Mouse (Mus musculus) retina, postnatal 7 days (tissue): Measurements from ENCODE around the gene Klhl26.
A peak's percentile ranks its signal among the peaks of the same experiment; 100 is the strongest.

Experiments used
- DNase-seq: peaks from one replicate; pipeline ENCODE4 v3.0.0-alpha.2; 2012; ENCODE audit warnings: low read depth, low spot score

Klhl26 gene

DNA sequence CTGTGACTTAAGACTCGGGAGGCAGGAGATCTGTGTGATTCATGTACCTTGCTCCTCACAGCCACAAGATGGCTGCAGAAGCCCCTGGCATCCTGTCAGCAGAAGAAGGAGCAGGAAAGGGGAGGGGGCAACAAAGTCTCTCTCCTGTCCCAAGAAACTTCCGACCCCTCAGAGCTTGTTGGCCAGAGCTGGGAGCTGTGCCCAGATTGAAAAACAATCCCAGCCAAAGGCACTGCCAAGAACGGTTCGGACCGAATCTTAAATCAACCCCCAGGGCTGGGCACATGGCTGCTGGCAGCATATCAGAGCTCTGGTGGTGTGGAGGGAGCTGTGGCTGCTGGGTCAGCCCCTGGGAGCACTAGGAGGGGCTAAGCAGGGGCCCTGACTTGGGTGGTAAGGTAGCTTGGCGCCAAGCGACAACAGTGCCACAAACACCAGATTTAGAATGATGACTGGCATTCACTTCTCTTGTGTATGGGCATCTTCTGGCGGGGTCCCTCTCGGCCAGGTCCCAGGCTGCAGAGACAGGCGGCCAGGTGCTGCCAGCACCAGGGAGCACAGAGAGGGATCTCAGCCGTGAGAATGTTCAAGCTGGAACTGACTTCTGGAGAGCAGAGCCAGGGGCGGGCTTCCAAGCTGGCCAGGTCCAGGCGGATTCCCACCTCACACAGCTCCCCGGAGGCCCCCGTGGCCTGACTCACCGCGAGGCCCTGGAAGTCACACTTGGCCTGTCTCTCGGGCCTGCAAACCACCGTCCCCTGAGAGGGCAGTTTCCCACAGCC is 28.9 kb downstream of the Klhl26 start:
- DNase-seq = no peak

DNA sequence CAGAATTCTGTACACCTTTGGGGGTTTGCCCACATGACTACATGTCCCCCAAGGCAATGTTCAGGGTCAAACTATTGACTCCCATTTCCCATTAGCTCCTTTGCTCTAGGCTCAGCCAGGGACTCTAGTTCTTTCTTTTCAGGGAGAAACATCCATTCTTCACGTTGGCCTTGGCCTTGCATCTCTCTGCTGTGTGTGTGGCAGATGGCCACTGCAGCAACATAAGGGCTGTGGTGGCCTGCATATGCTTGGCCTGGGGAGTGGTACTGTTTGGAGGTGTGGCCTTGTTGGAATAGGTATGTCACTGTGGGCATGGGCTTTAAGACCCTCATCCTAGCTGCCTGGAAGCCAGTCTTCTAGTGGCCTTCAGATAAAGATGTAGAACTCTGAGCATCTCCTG is 30.8 kb downstream of the Klhl26 start:
- no peak for DNase-seq

DNA sequence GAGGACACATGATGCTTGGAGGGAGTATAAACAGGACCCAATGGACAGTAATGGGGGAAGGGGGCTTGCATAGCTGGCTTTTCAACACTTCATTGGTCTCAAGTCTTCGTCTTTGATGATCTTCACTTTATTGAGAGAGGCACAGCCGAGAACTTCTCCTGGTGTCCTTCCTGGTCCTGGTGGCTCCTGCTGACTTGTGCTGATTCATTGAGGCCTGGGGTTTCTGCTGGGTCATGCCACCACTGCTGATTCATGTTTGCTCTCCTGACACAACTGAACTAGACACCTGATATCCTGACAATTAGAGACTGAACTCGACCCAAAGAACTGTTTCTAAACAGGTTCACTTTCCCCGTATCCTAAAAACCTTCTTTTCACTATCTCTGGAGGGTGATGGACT is 33.4 kb downstream of the Klhl26 start:
- DNase-seq = no peak

DNA sequence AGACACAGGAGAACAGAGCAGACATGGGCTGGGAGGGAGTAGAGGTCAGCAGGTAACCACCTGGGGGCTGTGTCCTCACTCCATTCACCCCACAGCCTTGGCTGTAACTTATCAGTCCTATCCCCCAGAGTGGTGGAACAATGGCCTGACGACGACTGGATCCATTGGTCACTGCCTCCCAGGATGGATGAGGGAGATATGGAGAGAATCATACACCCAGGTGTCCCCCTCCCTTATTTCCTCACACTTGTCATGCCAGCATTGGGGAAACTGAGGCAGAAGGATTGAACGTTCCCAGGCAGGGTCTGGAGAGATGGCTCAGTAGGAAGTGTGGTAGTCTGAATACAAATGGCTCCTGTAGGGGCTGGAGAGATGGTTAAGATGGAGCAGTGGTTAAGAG is 35.2 kb downstream of the Klhl26 start:
- DNase-seq = no peak

DNA sequence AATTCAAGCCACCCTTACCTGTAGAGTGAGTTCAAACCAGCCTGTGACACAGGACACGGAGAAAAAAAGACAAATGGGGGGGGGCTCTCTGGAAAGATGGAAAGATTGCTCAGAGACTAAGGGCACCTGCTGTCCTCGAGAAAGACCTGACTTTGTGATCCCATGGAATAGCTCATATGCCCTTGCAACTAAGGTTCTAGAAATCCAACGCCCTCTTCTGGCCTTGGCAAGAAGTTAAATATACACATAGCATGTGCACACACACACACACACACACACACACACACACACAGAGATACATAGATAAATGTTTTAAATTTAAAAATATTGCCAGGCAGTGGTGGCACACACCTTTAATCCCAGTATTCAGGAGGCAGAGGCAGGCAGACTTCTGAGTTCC is 36.5 kb downstream of the Klhl26 start:
- DNase-seq = no peak

DNA sequence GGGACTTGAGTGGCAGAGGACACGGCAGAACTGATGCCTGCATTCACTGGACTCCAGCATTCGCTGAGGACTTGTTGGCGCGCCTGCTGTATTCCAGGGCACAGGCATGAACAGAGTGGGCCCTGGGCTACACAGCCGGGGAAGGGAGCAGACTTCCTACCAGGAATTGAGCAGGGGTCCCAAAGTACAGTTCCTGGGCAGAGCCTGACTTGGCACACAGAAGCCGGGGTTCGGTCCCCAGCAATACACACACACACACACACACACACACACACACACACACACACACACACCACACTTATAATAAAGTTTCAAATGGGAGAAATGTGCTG is 37.0 kb downstream of the Klhl26 start:
- no peak for DNase-seq

DNA sequence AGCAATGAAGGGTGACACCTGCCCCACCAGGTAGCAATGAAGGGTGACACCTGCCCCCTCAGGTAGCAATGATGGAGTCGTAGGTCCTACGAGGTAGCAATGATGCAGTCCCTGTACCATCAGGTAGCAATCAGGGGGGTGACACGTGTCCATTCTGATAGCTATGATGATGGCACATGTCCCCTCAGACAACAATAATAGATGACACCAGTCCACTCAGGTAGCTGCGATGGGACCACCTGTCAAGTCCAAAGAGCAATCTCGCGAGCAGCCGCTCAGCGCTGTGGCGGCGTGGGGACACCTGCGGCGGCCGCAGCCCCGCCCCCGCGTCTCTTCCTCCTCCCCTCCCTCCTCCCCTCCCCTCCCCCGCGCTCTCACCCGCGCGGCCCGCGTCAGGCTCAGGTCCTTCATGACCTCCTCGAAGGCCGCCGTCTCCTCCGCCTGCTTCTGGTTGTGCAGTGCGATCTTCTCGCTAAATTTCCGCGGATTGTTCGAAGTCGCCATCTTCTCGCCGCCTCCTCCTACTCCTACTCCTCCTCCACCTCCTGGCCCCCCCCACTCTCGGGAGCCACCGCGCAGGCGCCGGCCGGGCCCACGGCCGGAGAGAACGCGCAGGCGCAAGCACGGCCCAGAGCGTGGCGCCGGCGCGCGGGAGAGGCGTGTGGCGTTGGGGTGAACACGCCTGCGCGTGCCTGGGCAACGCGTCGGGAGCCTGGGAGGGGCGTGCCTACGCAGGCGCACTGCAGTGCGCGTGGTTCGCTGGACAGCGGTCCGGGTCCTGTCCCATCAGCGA is 37.5 kb downstream of the Klhl26 start, which contains the start of gene Crtc1:
Gene Crtc1, minus strand, starts transcription at position 525 of the 793 bp plus-strand sequence.
- peak; percentile 96 for DNase-seq

DNA sequence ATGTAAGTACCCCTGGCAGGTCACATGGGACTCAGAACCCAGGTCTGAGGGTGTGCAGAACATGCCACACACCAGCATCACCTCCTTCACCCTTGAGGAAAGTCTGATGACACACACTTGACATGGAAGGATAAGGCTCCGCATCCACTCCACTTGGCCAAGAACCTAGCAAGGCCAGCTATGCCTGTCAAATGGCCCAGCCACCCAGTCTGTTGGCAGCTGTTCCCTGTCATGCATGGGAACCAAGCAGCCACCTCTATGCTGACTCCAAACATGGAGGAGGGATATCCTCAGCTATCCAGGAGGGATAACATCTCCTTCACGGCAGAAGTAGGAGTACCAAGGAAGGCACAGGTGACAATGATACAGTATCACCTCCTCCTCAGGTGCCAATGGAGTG is 38.3 kb downstream of the Klhl26 start:
- no peak for DNase-seq

DNA sequence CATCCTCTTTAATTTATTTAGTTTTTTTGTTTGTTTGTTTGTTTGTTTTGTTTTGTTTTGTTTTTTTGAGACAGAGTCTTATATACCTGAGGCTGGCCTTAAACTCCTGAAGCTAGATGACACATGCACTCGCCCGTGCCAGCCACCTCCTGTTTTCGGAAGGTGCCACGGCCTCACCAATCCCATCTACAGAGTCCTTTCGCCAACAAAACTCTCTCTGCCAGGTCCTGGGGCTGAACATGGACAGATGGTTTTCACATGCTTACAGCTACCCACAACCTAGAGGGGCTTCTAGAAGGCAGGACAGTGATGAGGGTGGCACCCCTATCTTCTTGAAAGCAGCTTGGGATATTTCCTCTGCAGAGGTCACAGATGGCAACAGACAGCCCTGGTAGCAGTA is 41.6 kb downstream of the Klhl26 start:
- no peak for DNase-seq

DNA sequence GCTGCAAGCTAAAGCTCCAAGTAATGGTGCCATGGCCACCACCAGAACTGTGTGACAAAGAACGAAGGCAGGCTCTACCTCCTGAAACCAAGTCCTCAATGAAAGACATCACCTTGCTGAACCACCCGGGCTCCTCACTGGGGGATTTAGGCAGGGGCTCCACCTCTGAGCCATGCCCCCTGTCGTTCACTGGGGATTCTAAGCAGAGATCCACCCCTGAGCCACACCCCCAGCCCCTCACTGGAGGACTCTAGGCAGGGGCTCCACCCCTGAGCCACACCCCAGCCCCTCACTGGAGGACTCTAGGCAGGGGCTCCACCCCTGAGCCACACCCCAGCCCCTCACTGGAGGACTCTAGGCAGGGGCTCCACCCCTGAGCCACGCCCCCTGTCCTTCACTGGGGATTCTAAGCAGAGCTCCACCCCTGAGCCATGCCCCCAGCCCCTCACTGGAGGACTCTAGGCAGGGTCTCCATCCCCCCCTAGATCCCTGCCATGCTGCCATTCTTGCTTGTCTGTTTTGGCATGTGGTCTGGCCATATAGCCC is 43.7 kb downstream of the Klhl26 start:
- no peak for DNase-seq

DNA sequence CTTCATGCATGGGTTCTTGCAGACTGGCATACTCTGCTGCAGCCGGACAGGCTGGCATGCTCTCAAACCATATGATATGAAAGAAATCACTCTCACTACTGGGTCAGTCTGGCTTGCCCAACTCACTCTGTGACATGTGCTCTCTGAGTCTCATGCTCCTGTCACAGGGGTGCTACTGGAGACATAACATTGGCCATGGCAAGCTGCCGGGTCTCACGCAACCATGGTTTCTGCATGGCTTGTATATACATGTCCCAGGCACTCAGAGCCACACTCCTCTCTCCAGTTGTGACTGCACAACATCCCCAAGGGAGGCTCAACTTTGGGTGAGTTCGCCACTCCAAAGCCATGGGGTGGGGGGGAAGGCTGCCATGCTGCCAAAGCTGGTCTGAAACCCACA is 45.6 kb downstream of the Klhl26 start:
- no peak for DNase-seq

DNA sequence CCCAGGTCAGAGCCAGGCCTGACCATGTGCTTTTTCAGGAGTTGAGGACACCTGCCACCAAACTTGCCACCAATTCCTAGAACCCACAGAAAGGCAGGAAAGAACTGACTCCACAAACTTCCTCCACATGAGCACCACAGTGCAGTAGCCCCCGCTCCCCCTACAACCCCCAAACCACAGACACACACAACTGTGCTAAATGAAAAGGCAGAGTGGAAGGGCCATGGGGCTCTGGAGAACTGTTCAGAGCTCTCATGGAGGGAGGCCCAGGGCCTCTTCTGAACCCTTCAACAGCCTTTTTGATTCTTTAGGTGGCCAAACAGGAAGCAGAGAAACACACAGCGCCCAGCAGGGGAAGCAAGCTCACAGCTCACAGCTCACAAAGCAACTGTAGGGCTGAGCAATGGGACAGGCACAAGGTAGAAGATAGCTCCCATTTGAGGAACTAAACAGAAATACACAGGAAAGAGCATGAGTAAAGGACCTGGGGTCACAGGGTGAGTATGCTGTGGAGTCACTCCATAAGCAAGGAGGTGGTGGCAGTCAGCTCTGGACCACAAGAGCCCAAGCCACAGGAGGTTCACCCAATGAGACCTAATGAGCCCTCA is 50.4 kb downstream of the Klhl26 start:
- DNase-seq = no peak

DNA sequence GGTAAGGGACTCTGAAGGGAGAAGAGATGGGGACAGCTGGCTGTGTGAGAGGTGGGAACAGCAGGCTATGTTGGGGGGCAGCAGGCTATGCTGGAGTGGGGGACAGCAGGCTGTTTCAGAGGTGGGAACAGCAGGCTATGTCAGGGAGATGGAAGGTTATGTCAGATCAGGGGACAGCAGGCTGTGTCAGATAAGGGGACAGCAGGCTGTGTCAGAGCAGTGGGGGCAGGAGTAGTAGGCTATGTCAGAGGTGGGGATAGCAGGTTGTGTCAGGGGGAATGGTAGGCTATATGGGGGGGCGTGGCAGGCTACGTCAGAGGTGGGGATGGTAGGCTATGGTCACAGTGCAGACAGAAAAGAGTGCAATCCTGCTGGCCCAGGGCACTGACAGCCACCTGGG is 54.0 kb downstream of the Klhl26 start:
- no peak for DNase-seq

DNA sequence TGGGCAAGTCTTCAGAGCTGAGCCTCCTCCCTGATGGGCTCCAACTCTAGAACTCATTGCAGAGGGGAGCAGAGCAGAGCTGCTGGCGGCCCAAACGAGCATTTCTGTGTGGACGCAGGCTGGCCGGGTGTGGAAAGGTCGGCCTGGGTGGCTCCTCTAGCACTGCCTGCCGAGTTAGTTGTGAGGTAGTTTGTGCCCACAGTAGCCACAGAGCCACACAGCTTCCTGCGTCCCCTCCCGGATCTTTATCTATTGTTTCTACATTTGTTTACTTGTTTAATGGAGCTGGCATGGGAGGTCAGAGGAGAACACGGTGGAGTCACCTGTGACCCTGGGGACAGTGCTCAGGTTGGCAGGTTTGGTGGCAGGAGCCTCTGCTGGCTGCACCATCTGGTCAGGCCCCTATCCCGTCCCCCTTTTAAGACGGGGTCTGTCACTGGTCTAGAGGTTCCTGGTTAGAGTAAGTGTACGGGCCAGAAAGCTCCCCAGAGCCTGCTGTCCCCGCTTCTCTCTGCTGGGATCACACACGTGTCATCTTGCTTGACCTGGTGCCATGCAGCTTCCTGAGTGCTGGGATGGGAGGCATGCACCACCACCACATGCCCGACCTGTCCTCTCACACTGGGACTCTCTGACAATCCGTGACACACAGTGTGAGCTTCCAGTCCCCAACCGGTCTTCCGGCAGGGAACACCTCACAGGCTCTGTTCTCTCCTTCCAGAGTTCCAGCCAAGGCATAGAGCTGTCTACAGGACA is 55.2 kb downstream of the Klhl26 start:
- DNase-seq = no peak

DNA sequence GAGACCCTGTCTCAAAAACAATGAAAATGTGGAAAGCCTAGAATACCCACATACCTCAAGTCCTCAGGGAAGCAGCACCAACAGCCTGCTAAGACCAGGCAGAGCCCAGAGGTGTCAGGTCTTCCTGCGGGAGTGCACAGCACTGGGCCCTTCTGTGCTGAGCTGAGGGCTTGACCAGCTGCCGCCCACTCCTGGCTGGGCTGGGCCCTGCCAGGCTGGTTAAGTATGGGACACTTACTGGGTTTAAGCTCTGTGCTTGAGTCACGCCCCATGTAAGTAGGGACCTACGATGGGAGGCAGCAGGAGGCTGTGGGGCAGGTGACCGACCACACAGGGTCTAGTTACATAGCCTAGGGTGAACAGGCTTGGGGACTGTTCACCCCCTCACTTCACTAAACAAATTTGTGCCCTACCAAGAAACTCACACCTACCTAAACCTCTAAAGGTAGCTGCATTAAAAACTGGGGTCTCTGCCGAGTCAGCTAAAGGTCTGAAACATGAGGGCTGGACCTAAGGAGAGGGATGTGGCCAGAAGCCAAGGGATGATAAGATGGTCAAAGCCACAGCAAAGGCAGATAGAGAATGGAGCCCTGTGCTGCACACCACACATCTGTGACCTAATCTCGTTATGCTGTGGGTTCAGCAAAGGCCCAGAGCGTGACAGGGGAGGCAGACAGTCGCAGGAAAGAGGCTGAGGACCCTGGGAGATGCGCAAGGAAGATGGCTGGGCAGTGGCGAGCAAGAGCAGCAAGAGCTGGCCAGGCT is 56.7 kb downstream of the Klhl26 start:
- no peak for DNase-seq

DNA sequence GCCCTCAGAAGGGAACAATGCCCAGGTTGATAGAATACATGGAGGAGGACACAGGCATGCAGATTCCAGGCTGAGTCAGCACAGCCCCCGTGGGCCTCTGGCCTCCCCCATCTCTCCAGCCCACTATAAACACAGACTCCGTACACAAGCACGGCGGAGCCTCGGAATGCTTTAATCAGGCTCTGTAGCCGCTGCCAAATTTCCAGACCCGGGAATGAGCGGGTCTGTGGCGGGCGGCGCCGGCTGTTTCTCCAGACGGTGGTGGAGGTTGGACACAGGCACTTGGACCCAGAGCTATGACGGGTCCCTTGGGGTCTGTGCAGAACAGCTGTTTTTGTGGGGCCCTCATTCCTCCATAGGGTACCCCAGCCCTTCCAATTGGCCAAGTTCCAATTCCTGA is 57.8 kb downstream of the Klhl26 start:
- no peak for DNase-seq

DNA sequence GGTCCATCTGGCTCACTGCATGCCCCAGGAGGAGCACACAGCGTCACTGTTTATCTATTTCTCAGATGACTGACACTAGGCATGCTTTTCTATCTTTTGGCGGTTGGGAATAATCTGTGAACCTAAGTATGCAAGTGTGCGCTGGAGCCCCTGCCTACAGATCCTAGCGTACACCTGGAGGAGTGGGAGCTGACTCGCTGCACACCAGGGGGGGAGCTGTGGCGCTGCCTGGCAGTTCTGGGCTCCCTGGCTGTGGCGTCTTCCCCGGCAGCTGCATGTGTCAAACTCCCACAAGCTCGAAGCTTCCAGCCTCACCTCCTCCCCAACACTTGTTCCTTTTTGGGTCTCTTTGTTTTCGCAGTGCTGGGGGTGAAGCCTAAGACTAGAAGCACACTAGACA is 58.9 kb downstream of the Klhl26 start:
- DNase-seq = no peak

DNA sequence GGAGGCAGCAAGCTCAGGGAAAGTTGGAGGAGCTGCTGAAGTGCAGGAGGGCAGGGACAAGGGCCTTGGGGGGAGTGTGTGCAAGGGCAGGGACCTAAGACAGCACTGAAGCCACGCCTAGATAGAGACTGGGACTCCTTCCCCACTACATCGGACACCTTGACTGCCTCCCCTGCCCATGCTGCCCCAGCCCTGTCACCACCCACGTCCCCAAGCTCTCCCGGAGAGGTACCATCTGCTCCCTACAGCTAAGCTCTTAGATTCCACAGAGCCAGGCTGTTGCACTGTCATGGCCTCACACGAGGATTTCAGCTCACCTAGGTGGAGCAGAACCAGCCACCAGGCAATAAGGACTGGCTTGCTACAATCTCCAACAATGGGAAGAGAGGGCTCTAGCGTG is 59.8 kb downstream of the Klhl26 start:
- no peak for DNase-seq

DNA sequence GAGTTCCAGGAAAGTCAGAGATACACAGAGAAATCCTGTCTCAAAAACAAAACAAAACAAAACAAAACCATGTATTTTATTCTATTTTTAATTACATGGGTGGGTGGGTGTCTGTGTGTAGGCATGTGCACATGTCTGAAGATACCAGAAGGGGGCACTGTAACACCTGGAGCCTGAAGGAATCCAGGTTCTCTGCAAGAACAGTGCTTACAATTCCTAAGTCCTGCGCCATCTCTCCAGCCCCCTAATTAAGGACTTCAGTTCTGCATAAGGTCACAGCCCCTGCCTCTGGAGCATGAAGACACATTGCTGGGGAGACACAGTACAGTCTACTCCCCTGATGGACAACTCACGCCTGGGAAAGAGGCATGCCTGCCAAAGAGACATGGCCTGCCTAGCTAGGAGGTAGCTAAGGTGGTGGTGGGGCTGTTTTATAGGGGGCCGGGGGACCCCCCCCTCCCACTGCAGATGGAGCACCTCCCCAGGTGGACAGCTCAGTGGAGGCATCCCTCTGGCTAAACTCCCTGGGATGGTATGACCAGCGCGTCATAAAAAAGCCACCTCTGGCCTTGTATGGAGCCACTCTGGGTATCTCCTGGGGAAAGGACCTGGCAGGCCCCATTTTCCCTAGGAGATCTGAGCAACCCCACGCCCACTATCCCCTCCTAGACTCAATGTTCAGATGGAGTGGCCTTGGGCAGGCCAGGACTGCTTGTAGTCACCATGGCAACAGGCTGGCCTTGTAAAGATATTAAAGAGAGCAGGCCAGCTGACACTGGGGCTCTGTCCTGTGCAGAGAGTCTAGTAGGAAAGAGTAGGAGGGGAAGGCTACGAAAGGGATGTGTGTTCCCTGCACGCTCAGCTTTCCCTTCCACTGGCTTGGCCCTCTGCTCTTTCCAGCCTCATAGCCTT is 61.0 kb downstream of the Klhl26 start:
- no peak for DNase-seq
